Mouse (Mus musculus): ENCODE results near the gene Iqcg.

The Iqcg gene

DNA sequence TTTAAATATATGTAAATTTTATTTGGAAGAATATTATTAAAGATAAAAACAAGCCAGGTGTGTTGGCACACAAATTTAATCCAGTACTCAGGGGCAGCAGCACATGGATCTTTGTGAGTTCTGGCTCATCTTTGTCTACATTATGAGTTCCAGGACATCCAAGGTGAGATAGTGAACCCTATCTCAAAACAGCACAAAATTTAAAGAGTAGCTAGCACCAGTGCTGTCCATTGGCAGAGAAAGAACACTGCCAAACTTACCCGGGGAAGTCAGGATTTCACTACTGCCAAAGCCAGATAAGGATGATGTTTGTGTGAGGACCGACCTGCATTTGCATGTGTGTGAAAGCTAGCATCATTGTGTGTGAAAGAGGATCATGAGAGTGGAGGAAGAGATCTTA, 83.0 kb downstream of the Iqcg start:
- no peak for DNase-seq

DNA sequence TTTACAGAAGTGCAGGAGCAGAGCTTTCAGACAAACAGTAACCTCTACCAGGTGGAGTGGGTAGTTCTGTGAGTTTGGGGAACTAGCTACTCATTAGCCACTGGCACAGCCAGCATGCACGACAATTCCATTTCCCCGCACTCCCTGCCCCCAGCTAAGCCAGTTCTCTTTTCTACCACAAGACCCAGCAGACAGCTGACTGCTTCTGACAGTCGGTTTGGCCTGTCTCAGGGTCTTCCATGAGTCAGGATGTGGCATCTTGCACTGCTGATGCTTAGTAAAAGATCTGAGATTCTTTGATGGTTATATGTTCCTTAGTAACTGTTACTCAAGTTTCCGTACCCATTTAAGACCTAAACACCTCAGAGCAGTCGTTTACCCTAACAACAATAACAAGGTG, 83.5 kb downstream of the Iqcg start:
- peak; percentile 49 for DNase-seq
